Mouse (Mus musculus) Muller cell, postnatal 12 days (primary cell): ENCODE data around the gene Hibch.
"Not testable (repeated sequence)": the region's sequence is repeated elsewhere in the genome, so short reads cannot be mapped to it uniquely, and the experiment has no call there.

ENCODE experiments used
- DNase-seq: peaks from one replicate; pipeline ENCODE4 v3.0.0-alpha.2; 2015; ENCODE audit errors: inconsistent ontology term

The Hibch gene

DNA sequence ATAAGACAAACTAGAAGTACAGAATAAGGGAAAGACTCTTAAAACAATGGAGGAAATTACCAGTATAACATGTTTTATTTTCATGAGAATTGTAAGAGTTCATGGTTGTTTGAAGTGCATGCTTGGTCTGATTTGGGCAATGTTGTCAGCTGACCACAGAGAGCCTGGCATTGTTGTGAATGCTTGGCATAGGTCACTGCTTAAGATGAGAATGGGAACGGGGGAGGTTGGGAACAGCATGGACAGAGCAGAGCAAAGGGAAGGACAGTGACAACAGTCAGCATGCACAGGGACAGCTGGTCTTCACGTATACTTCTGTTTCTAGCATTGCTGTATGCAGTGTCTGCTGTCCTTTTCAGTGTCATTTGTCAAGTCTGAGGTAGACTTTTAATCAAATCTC is 39.5 kb downstream of the Hibch start:
- DNase-seq = peak; percentile 14

DNA sequence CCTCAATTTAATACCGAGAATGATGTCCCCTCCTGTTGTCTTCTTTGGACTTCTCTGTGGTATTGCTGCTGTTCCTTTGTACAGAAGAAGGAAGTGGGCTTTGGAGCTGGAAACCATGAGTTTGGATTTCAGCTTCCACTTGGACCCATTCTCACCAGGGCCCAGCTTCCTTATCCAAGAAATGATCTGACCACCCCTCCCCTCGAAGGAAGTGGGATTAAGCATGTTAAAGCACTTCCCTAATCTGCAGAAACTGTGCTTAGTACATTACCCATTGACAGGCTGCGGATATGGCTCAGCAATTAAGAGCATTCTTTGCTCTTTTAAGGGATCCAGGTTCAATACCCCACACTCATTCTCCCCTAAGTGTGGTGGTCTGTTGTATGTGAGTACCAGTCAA is 65.1 kb downstream of the Hibch start:
- no peak for DNase-seq

DNA sequence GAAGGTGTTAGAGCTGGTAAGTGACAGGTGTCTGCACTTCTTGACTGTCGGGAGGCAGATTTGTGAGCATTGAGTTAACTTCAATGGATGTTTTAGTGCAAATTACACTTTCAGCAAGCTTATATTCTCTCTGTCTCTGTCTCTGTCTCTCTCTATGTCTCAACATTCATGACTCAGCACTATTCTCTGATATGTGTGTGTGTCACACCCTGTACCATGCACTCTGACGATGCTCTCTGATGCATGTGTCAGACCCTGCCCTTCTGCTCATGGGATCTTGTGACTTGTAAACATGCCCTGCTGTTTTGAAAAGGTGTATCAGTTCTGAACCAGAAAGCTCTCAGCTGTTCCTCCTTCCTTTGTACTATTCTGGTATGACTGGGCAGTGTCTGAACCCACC is 71.9 kb downstream of the Hibch start:
- no peak for DNase-seq

DNA sequence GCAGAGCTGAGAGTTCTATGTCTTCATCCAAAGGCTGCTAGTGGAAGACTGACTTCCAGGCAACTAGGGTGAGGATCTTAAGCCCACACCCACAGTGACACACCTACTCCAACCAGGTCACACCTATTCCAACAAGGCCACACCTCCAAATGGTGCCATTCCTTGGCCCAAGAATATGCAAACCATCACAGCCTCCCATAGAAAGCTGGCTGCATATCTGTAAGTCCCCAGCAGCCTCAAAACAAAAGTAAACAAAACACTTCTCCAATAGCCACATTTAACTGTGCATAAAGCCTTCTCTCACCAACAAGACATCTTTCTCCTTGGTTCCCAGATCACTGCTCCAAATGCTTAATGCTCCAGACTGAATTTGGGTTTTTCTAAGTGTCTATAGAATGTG is 74.2 kb downstream of the Hibch start:
- not testable (repeated sequence) for DNase-seq

DNA sequence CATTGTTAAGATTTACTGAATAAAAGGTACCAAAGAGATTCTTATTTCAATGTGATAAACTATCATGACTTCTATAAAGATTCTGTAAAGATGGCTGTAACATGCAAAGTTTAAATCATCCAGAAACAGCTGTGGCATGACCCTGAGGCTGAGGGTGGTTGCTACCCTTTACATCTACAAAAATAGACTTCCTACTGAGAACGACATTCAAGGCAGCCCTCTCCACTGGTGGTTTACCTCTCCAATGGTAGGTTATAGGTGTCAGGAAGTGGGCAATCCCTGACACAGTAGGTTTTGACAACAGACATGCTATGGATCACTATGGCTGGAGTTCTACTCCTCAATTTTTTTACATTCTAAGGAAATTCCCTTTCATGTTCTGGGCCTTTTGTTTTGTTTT is 79.8 kb downstream of the Hibch start:
- not testable (repeated sequence) for DNase-seq

DNA sequence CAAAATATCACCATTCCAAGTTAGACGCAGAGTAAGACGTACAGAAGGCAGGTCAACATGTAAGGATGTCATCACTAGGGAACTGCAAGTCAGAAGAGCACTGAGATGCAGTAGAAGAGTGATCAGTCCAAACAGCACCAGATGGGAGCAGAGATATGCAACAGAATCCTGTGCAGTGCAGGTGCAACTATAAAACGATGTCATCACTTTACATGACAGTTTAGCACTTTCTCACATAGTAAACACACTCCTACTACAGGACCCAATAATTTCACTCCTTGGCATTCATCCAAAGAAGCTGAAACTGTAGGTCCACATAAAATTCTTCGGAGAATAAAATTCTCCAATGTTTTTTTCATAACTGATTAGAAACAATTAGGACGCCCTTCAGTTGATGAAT is 89.8 kb downstream of the Hibch start:
- DNase-seq = no peak

DNA sequence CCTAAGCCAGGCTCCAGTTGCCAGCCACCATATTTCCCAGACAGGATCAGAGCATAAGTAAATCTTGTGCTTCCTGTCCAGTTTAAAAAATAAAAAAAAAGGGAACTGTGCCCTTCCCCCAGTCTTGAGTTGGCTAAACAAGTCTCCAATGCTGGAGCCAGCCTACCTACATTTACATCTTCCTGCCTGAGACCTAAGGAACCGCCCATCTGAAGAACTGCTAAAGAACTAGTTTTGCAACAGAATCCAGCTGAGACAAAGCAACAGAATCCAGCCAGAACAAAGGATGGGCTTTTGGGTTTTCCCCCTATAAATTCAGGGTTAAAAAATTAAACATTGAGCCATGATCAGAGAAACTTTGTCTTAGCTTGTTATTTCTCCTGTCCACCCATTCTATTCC is 94.3 kb downstream of the Hibch start:
- DNase-seq = no peak

DNA sequence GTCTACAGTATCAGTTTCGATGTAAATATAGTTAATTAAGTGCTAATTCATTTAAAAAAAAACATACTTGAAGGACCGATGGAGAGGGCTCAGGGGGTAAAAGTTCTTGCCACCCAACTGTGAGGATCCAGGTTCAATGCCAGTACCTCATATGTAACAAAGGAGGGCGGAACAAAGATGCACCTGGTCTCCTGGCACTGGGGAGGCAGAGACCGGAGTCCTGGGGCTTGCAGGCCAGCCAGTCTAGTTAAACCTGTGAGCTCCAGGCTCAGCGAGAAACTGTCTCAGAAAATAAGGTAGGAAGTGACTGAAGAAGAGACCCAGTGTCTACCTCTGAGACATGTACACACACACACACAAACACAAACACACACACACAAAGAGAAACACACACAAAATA is 103.2 kb downstream of the Hibch start:
- DNase-seq = no peak

DNA sequence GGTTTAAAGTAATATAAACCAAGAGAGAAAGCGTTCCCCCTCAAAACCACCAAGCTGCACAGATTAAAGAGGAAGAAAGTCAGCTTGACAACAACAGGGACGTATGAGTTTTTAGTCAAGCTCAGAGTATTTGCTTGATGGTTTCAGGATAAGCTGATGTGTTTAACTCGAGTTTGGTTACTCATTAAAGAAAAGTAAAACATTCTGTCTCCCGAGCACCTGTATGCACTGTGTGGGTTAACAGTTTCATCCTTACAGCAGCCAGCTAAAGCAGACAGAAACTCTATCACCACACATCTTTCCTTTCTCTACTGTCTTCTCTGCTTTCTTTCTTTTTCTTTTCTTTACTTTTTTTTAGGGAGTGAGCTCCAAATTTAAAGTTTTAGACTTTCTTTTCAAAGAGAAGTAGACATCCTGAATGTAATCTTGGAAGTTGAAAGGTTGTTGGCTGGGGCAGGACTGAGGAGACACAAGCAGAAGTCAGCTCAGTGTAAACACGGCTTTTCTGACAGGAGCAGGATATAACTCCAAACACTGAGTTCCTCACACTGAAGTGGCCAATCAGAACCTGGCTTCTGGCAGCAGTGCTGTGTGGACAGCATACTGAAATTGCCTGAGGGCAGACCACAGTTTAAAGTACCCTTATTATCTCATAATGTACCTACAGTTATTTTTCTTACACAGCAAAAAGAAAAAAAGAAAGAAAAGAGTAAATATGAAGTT is 106.6 kb downstream of the Hibch start:
- no peak for DNase-seq

DNA sequence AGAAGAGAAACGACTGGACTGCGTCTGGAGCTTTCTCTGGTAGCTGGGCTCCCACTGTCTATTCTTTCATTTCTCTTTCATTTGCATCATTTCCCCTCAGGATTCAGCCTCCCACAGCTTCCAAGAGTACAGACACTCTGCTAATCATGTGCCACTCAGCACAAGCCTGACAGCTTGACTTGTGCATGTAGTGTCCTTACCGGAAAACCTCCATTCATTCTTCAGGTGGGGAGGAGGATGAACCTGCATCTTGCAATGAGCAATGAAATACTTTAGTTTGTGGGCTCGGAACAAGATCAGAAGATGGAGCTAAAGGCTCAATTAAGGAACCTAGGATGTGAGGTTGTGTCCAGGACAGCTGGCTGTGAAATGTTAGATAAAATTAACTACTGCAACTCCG is 107.4 kb downstream of the Hibch start:
- DNase-seq = peak; percentile 26

DNA sequence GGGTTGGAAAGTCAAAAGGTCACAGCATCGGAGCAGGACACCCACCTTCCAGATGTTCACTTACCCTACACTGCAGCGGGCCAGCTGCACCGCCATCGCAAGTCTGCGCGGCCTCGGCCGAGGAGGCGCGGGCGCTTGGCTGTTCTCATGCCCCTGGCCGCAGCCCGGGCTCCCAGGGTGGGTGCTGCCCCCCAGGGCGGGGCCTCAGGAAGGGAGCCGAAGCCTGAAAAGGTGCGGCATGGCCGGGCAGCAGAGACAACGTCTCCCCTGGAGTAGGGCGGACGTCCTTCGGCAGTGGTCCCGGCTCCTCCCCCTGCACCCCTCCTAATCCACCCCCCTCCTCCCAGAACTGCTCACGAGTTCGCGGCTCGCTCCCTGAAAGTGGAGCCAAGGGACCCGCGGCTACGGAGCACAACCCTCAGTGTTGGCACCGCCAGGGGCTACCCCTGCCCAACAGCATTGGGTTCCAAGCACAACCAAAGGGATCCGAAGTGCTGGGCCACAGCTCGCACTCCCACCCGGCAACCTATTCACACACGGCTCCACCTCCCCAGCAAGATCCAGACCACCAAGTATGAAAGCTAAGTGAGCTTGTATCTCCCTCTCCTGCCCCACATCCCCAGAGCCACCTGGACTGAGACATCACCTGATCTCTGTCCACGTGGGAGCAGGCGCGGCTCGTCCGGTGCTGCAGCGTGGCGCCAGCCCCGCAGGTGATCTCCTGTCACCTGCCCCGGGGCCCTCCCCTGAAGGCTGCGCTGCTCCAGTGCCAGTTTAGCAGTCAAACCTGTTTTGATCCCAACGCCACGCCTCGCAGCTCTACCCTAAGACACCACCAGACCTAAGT is 108.0 kb downstream of the Hibch start:
- peak; percentile 35 for DNase-seq

DNA sequence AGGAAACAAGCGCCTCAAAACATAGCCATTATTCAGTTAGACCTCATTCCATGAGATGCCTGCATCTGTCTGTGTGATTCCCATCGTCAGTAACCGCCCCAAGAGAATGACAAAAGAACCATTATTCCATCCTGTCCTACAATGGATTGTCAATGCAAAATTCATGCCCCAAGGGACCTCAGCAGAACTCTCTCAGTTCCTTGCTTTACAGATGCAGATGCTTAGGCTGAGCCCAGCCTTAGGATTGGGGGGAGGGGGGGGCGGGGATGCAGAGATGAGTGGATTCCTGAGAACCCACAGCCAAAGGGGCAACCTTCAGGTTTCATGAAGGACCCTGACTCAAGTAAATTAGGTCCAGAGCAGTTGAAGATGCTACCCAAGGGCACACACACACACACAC is 108.8 kb downstream of the Hibch start:
- no peak for DNase-seq

DNA sequence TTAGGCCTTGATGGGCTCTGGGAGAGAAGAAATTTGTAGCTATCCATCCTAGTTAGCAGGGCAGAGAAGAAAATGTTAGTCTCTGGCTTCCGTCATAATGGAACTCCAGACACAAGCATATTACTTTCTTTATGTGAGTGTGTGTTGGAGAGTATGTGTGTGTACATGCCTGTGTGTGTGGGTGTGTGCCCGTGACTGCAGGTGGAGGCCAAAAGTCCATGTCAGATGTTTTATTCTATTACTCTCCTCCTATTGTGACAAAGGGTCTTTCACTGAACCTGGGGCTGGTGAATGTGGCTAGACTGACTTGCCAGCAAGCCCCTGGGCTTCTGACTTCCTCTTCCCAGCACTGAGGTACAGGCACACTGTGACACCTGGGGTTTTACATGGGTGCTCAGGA is 109.7 kb downstream of the Hibch start:
- DNase-seq = no peak

DNA sequence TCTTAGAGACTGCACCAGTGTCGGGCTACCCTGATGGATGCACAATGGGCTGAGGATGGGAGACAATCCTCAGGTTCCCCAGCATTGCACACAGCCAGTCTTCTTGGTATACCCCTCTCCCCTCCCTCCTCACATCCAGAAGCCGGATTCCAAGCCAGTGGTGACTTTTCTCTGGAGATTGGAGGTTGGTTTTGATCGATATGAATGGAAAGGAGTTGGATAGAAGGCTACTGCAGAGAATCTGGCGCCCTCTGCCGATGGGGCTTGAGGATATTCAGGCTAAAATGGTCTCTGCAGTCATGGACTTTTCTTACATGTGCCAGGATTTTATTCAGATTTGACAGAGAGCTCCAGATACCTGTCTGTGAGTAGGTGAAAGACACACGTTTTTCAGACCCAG is 110.4 kb downstream of the Hibch start:
- no peak for DNase-seq

DNA sequence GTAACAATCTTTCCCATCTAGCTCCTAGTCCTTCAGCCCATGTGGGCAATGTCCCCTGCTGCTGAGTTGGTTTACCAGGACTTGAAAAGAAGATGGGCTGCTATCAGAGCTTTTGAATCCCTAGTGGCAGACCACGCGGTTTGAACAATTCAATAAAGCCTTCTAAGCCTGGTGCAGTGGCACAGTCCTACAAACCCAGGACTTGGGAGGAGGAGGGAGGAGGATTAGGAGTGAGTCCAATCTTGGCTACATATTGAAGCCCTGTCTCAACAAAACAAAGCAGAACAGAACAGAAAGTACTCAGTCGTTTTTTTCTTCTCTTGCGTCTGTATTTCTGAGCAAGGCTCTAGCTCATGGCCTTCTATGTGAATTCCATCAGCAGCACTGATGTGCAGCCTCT is 112.0 kb downstream of the Hibch start:
- DNase-seq = no peak

DNA sequence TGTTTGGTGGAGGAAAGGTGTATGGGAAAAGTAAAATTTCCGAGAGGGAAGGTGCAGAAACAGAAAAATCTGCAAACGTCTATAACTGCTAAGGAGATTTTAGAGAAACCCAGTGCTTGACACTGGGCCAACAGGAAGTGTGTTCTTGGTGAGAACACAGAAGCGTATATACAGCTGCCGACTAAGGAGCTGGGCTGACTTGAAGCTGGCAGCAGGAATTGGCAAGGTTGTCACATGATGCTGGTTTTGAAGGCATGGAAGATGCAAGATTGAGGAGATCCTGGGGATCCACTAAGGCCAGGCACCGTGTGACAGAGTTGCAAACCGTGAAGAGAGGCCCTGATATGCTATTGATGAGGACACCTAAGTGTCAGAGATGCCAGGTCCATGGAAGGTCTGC is 115.5 kb downstream of the Hibch start:
- no peak for DNase-seq

DNA sequence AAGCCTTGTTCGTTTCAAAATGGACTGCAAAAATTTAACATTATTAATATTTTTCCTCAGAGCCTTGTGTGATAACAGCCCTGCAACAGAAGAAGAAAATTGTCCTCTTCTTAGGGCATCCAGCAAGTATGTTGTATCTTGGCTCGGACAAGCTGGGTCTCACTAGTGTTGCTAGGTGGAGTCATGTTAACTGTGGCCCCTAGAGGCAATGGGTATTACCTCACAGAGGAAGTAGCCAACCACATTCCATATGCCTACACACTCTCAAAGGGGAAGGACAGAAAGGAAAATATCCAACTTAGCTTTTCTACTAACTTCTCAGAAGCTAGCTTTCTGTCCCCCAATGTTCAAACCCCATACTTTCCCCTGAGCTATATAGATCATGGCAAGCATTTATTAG is 118.4 kb downstream of the Hibch start:
- no peak for DNase-seq

DNA sequence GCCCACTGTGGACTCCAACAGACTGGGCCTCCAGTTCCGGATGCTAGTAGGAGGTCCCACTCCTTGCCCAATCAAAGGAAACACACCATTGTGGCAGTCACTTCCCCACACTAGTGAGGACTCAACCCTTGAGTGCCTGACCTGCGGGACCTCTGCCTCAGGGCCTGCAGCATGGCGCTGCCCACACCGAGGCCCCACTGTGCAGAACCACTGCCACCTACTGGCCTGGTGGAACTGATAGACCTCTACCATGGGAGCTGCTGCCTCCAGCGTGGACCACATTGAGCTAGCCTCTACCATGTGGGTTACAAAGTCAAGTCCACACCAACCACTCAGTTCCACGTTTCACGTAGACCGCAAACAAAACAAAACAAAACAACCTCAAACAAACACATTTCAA is 119.9 kb downstream of the Hibch start:
- no peak for DNase-seq
